Mouse (Mus musculus) testis, adult 2 months (tissue): ENCODE data around the gene Gm28038. TPM values are rescaled to one million over a fixed set of nuclear protein-coding genes. Genes with fewer than 3 reads are reported as not detected.

Experiments used
- H3K27ac ChIP-seq: fragments of 200-500 bp; 2 replicates; pipeline ENCODE4 v1.5.1; 2012; ENCODE audit warnings: low read depth, low read length; ENCODE audit not compliant: control insufficient read depth, insufficient read depth
- H3K27me3 ChIP-seq: fragments of 200-500 bp; 2 replicates; pipeline ENCODE4 v1.6.1; 2012; ENCODE audit warnings: mild to moderate bottlenecking, low read length, moderate library complexity; ENCODE audit not compliant: control insufficient read depth, insufficient read depth
- H3K36me3 ChIP-seq: fragments of 200-500 bp; 2 replicates; pipeline ENCODE4 v1.6.1; 2012; ENCODE audit warnings: mild to moderate bottlenecking, low read length; ENCODE audit not compliant: control insufficient read depth, insufficient read depth
- H3K4me1 ChIP-seq: fragments of 200-500 bp; 2 replicates; pipeline ENCODE4 v1.6.1; 2012; ENCODE audit warnings: low read length; ENCODE audit not compliant: control insufficient read depth, insufficient read depth
- H3K4me3 ChIP-seq: fragments of 200-500 bp; 2 replicates; pipeline ENCODE4 v1.5.1; 2012; ENCODE audit warnings: low read depth, mild to moderate bottlenecking, low read length, moderate library complexity, mixed read lengths; ENCODE audit not compliant: control insufficient read depth
- CTCF ChIP-seq: fragments of 200-500 bp; IDR thresholded peaks from 2 replicates; pipeline ENCODE4 v1.5.1; 2012; ENCODE audit warnings: low read depth, mild to moderate bottlenecking, inconsistent platforms, low read length, moderate library complexity; ENCODE audit not compliant: control insufficient read depth, insufficient read depth, insufficient replicate concordance
- POLR2A ChIP-seq: fragments of 200-500 bp; IDR thresholded peaks from 2 replicates; pipeline ENCODE4 v1.6.1; 2012; ENCODE audit warnings: low read depth, mild to moderate bottlenecking, inconsistent platforms, low read length, moderate library complexity; ENCODE audit not compliant: control insufficient read depth
- polyA plus RNA-seq: library from polyadenylated mRNA; depleted of rRNA; stranded (reverse); fragments of >200 nt; gene quantifications from 2 replicates; pipeline ENCODE4 v1.2.3, GENCODE M21; 2012

Gm28038 gene
- polyA plus RNA-seq, 1 experiment: not detected

DNA sequence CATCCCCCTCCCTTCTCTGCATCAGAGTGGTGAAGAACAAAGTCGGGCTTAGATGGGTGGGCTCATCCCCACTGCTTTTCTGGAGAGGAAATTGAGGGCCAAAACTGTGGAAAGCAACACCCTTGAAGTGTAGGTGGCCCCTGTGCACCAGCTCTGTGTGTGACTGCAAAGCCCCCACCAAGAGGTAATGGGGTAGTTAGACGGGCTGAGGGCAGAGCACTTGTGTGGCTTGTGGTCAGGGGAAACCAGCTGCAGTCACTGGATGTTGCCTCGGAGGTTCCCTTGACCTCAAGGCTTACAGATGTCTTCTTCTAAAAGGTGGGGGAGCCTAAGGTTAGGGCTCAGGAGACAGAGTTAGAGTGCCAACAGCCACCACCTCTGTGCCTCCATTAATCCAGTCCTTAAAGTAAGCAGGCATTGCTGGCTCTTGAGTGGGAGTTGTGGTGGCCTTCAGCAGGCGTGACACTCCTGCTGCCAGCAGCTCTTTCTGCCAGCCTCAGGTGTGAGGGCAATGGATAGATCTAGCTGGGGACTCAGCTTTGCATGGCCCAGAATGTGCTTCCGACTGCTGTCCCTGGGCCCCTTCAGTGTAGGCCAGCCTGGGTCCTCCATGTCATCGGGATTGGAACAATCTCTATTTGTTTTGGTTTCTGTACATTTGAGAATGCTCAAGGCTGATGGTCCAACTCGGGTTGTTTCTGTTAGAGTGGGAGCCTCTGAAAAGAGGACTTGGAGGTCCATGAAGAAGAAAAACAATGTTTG lies 23.0 kb upstream of the Gm28038 start:
- Histone ChIP-seq H3K27me3 (no peaks in the 10 kb centered on the region), H3K27ac (no peak overlapping the region), H3K4me3 (no peak overlapping the region), H3K4me1 (no peaks in the 10 kb centered on the region; the same call in 1 of the 2 replicates), H3K36me3 (peaks cover 7% of the 10 kb centered on the region)
- TF ChIP-seq POLR2A (no peak), CTCF (no peak)

DNA sequence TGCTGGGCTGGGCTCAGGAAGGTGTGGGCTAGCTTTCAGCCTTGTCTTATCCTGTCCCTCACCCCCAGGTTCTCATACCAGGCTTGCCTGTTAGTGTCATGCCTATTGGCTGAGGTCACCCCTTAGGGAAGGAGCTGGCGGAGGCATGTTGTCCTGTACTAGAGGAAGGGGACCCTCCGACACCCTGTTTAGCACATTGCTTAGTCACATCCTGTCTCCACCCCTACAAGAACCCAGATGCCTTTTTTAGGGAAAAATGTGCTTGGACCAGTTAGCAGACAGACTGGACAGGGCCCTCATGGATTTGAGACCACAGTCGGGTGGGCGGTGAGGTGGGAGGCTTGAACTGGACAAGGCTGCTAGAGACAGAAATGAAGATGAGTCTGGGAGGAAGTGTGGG lies 22.2 kb upstream of the Gm28038 start:
- Histone ChIP-seq H3K27me3 (no peaks in the 10 kb centered on the region), H3K4me1 (no peaks in the 10 kb centered on the region; the same call in 1 of the 2 replicates), H3K4me3 (no peak overlapping the region), H3K36me3 (peaks cover 7% of the 10 kb centered on the region), H3K27ac (no peak overlapping the region)
- TF ChIP-seq POLR2A (no peak), CTCF (no peak)

GRCm38 (mm10) chr2:30259131-30260064 lies 21.4 kb upstream of the Gm28038 start:
- H3K36me3 ChIP-seq: peaks cover 7% of the 10 kb centered on the region
- no peaks in the 10 kb centered on the region; the same call in 1 of the 2 replicates for H3K4me1 ChIP-seq
- no peak overlapping the region for H3K27ac ChIP-seq
- no peaks in the 10 kb centered on the region for H3K27me3 ChIP-seq
- TF ChIP-seq POLR2A (no peak), CTCF (no peak)
- H3K4me3 ChIP-seq: no peak overlapping the region

- H3K27ac ChIP-seq: no peak overlapping the region
- no peaks in the 10 kb centered on the region for H3K27me3 ChIP-seq
- no peak for TF ChIP-seq CTCF
- TF ChIP-seq POLR2A: no peak
- H3K36me3 ChIP-seq: peaks cover 3% of the 10 kb centered on the region
- peaks cover 3% of the 10 kb centered on the region; the same call in 1 of the 2 replicates for H3K4me1 ChIP-seq
- H3K4me3 ChIP-seq: no peak overlapping the region
Observed at GRCm38 (mm10) chr2:30261064-30261736, 19.6 kb upstream of the Gm28038 start.

DNA sequence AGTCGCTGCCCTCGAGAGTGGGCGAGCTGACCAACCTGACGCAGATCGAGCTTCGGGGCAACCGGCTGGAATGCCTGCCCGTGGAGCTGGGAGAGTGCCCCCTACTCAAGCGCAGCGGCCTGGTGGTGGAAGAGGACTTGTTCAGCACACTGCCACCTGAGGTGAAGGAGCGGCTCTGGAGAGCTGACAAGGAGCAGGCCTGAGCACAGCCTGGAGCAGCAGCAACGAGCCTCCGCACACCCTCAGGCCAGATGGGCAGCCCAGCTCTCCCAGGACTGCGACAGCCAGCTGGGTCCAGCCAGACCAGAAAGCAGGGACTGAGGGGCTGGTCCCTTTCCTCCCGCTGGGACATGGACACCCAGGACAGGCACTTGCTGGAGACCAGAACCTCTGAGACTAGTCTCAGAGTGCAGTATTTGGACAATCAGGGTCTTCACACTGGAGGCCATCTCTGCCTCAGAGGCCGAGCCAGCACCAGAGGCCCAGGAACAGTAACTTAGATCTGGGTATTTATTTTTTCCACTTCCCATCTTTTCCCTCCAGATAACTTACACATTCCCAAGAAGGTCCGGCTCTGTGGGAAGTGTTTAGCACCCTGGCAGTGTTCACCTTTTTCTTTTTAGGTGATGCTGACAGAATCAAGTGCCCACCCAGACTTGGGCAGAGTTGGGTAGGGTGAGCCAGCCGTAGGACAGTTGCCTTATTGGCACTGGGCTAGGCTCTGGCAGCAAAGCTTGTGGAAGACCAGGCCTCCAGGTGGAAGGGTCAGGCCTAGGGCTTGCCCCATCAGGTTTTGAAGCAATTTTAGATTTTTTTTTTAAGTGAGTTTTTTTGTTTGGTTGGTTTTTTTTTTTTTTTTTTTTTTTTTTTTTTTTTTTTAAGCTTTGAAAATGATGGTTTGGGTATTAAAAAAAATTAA lies 18.7 kb upstream of the Gm28038 start:
- TF ChIP-seq CTCF: no peak
- TF ChIP-seq POLR2A: no peak
- H3K27ac ChIP-seq: no peak overlapping the region

GRCm38 (mm10) chr2:30262840-30263441 lies 17.9 kb upstream of the Gm28038 start:
- no peak for TF ChIP-seq CTCF
- TF ChIP-seq POLR2A: no peak
- Histone ChIP-seq H3K27ac (no peak overlapping the region), H3K27me3 (no peaks in the 10 kb centered on the region), H3K36me3 (peaks cover 3% of the 10 kb centered on the region), H3K4me3 (no peak overlapping the region), H3K4me1 (peaks cover 3% of the 10 kb centered on the region; the same call in 1 of the 2 replicates)

More for the DNA sequence above, 18.7 kb upstream of the Gm28038 start:
- H3K4me1 ChIP-seq: peaks cover 3% of the 10 kb centered on the region; the same call in 1 of the 2 replicates
- no peaks in the 10 kb centered on the region for H3K27me3 ChIP-seq
- H3K36me3 ChIP-seq: peaks cover 3% of the 10 kb centered on the region
- H3K4me3 ChIP-seq: no peak overlapping the region
